Mouse (Mus musculus) heart, adult 9 months (tissue): ENCODE results near the gene Gpr22.

Experiments
- DNase-seq, 2 experiments: peaks; one replicate each; pipeline ENCODE4 v3.0.0; 2022; ENCODE audit warnings: low spot score in 2 of 2

Gene Gpr22

DNA sequence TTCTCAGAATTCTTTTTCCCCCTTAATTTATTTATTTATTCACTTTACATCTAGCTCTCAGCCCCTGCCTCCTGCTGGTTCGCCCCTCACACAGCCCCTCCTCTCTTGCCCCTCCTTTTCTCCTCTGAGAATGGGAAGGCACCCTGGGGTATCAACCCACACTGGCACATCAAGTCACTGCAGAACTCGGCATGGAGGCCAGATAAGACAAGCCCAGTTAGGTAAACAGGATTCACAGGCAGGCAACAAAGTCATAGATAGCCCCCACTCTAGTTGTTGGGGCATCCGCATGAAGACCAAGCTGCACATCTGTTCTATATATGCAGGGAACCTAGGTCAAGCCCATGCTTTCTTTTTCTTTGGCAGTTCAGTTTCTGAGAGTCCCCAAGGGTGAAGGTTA, 46.6 kb downstream of the Gpr22 start:
- no peak for DNase-seq

DNA sequence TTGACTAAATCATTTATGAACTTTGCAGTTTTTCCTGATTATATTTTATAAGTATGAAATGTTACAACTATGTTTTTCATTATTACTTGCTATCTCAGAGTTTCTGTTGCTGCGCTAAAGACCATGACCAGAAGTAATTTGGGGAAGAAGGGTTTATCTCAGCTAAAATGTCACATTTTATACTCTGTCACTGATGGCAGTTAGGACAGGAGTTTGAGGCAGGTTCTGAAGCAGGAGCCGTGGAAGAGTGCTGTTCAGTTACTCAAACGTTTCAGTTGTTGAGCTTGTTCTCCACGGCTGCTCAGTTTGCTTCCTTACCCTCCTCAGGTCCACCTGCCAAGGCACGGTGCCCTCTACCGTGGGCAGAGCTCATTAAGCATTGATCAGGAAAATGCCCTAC, 47.7 kb downstream of the Gpr22 start:
- no peak for DNase-seq
